Mouse (Mus musculus): ENCODE results near the gene Gm3336. TPM values are rescaled to one million over a fixed set of nuclear protein-coding genes. Genes with fewer than 3 reads are reported as not detected.
A peak's percentile ranks its signal among the peaks of the same experiment; 100 is the strongest.

Gene Gm3336
- polyA plus RNA-seq, 1 experiment from 2014 or later: not detected

DNA sequence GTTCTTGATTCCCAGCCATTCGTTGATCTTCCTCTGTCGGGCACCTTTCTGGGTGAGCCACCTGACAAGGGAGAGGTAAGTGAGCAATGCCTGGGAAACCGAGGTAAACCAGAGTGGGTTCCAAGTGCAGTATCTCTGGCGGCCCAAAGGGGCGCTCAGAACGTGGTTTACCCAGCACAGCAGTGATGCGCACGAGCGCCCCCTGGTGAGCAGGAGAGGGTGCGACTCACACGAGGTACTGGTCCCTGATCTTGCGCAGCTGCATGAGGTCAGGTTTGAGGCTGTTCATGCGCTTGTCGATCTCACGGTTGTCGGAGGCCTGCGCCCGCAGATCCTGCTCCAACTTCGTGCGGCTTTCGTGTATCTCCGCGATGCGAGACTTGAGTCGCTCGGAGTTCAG, 51.0 kb downstream of the Gm3336 start:
- H3K27me3 ChIP-seq: peaks cover 39% of the 10 kb centered on the region
- H3K4me2 ChIP-seq (replicated peaks): peak overlapping the region; percentile 3; the same call in 1 of the 2 replicates
- no peak overlapping the region for H3K4me3 ChIP-seq
- ATAC-seq (ENCODE audit: low FRiP score, low read depth): peak; percentile 77
- WGBS: 5% methylated on average over 26 of the region's 26 CpGs
- no peak overlapping the region for H3K27ac ChIP-seq (replicated peaks)
- H3K36me3 ChIP-seq: peaks cover 63% of the 10 kb centered on the region
- H3K4me1 ChIP-seq: peaks cover 31% of the 10 kb centered on the region
- H3K9ac ChIP-seq (replicated peaks): no peak overlapping the region; the same call in 1 of the 2 replicates
- no peaks in the 10 kb centered on the region for H3K9me3 ChIP-seq

DNA sequence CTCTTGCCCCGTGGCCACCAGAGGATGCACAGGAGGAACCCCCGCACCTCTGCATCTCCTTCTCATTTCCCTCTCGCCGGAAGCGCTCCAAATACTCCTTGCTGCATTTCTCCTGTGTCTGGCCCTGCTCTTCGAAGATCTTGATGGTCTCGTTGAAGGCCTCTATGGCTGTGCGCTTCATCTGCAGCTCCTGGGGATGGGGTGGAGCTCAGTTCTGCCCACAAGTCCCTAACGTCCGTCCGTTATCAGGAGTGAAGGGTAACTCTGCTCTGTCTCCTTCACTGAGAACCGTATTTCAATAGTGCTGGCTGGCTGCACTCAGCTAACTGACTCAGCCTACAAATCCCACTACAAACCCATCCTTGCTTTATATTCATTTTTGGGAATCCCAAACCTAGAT, 51.5 kb downstream of the Gm3336 start:
- H3K36me3 ChIP-seq: peaks cover 68% of the 10 kb centered on the region
- 76% methylated on average over 12 of the region's 12 CpGs for WGBS
- no peak overlapping the region; the same call in 1 of the 2 replicates for H3K9ac ChIP-seq (replicated peaks)

DNA sequence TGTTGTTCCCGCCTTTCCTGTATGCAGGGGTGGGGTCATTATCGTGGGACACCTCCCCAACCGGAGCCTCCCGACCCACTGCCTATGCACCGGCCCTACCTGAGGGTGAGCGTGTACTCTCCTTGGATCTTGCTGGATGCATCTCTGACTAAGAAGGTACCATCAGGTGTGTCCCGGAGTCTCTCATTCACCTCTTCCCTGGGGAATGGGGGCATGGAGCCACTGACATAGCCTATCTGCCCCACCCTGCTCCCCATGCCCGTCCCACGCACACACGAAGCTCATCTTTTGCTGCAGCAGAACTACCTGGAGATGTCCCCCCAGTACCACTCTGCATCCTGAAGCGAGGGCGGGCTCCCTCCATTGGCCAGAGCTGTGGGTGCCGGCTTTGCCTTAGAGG, 52.4 kb downstream of the Gm3336 start:
- H3K4me1 ChIP-seq: peaks cover 40% of the 10 kb centered on the region
- ATAC-seq (ENCODE audit: low FRiP score, low read depth): no peak
- peaks cover 30% of the 10 kb centered on the region for H3K27me3 ChIP-seq
- H3K9ac ChIP-seq (replicated peaks): no peak overlapping the region
- H3K4me3 ChIP-seq: no peak overlapping the region
- H3K36me3 ChIP-seq: peaks cover 68% of the 10 kb centered on the region
- no peak overlapping the region for H3K27ac ChIP-seq (replicated peaks)
- no peak overlapping the region for H3K4me2 ChIP-seq (replicated peaks)
- WGBS: 96% methylated on average over 13 of the region's 13 CpGs
- H3K9me3 ChIP-seq: no peaks in the 10 kb centered on the region

More for the DNA sequence above, 51.5 kb downstream of the Gm3336 start:
- H3K27me3 ChIP-seq: peaks cover 37% of the 10 kb centered on the region
- peaks cover 36% of the 10 kb centered on the region for H3K4me1 ChIP-seq
- no peak overlapping the region for H3K27ac ChIP-seq (replicated peaks)
- no peak for ATAC-seq (ENCODE audit: low FRiP score, low read depth)
- H3K4me2 ChIP-seq (replicated peaks): no peak overlapping the region
- no peaks in the 10 kb centered on the region for H3K9me3 ChIP-seq
- no peak overlapping the region for H3K4me3 ChIP-seq

DNA sequence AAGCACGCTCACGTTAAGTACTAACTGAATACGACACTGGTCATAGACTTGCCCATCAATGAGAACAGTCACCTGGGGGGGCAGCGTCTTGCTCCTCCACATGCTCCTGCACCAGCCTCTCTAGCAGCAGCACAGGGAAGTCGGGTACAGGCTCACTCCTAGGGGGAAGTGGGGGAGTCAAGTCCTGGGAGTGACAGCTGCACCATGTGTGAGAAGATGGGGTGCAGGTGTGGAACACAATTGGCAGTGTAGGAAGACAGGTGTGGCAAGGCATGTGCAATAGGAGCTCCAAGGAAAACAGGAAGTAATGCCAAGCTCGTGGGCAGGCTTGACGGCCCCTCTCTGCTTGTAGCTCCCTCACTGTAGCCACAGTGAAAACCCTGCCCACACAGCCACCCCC, 52.9 kb downstream of the Gm3336 start:
- Histone ChIP-seq H3K4me1 (peaks cover 38% of the 10 kb centered on the region), H3K4me2 (replicated peaks) (no peak overlapping the region), H3K27me3 (peaks cover 25% of the 10 kb centered on the region), H3K36me3 (peaks cover 68% of the 10 kb centered on the region), H3K4me3 (no peak overlapping the region), H3K9ac (replicated peaks) (no peak overlapping the region), H3K27ac (replicated peaks) (no peak overlapping the region), H3K9me3 (no peaks in the 10 kb centered on the region)
- ATAC-seq (ENCODE audit: low FRiP score, low read depth): no peak
- WGBS: 91% methylated on average over 7 of the region's 7 CpGs

DNA sequence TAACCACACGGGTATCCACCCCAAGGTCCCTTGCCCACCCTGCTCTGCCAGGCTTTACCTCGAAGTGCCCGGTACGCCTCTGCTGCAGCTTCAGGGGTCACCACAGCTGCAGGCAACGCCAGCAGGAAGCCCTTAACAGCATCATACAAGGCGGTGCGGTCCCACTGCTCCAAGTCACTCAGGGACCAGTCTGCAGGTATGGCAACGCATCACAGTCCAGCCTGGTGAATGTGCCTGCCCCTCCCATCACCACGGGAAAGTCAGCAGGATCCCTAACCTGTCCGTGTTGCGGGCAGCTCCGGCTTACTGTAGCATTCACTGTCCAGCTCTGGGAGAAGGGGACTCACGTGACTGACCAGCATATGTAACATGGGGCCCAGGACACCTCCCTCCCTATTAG, 53.7 kb downstream of the Gm3336 start:
- no peak overlapping the region for H3K9ac ChIP-seq (replicated peaks)
- no peak overlapping the region for H3K4me2 ChIP-seq (replicated peaks)
- WGBS: 95% methylated on average over 13 of the region's 13 CpGs
- H3K27ac ChIP-seq (replicated peaks): no peak overlapping the region
- no peak for ATAC-seq (ENCODE audit: low FRiP score, low read depth)
- no peaks in the 10 kb centered on the region for H3K9me3 ChIP-seq
- peaks cover 68% of the 10 kb centered on the region for H3K36me3 ChIP-seq
- no peak overlapping the region for H3K4me3 ChIP-seq
- peaks cover 17% of the 10 kb centered on the region for H3K27me3 ChIP-seq
- H3K4me1 ChIP-seq: peaks cover 29% of the 10 kb centered on the region

Other genes starting within 250 kb of the Gm3336 start
- 17.8 and 18.5 TPM in 2 replicates for gene Klhl26, start 241.6 kb upstream of the Gm3336 start, polyA plus RNA-seq (2016; fragmentation: Nextera tagmentation; extraction: Ambion mirVana)
- 19.3 and 21.7 TPM in 2 replicates for gene Tmem59l, start 231.2 kb upstream of the Gm3336 start, polyA plus RNA-seq (2016; fragmentation: Nextera tagmentation; extraction: Ambion mirVana)
- gene Crlf1, start 225.4 kb upstream of the Gm3336 start, polyA plus RNA-seq (2016; fragmentation: Nextera tagmentation; extraction: Ambion mirVana): 0.92 and 1.6 TPM in 2 replicates
- gene Rex1bd, start 211.8 kb upstream of the Gm3336 start, polyA plus RNA-seq (2016; fragmentation: Nextera tagmentation; extraction: Ambion mirVana): 130 and 134 TPM in 2 replicates
- gene Uba52, start 207.7 kb upstream of the Gm3336 start, polyA plus RNA-seq (2016; fragmentation: Nextera tagmentation; extraction: Ambion mirVana): 748 and 749 TPM in 2 replicates
- gene Fkbp8, start 190.8 kb upstream of the Gm3336 start, polyA plus RNA-seq (2016; fragmentation: Nextera tagmentation; extraction: Ambion mirVana): 326 and 332 TPM in 2 replicates
- 52.1 and 52.7 TPM in 2 replicates for gene Kxd1, start 190.6 kb upstream of the Gm3336 start, polyA plus RNA-seq (2016; fragmentation: Nextera tagmentation; extraction: Ambion mirVana)
- gene Ell, start 179.1 kb upstream of the Gm3336 start, polyA plus RNA-seq (2016; fragmentation: Nextera tagmentation; extraction: Ambion mirVana): 18.7 and 21.6 TPM in 2 replicates
- gene Isyna1, start 124.2 kb upstream of the Gm3336 start, polyA plus RNA-seq (2016; fragmentation: Nextera tagmentation; extraction: Ambion mirVana): 107 and 112 TPM in 2 replicates
- 115 and 118 TPM in 2 replicates for gene Ssbp4, start 109.7 kb upstream of the Gm3336 start, polyA plus RNA-seq (2016; fragmentation: Nextera tagmentation; extraction: Ambion mirVana)
- gene Lrrc25, start 102.4 kb upstream of the Gm3336 start, polyA plus RNA-seq (2016; fragmentation: Nextera tagmentation; extraction: Ambion mirVana): 1.0 and 1.6 TPM in 2 replicates
- 0.17 TPM in 1 of 2 replicates, not detected in the other for gene Gdf15, start 86.1 kb upstream of the Gm3336 start, polyA plus RNA-seq (2016; fragmentation: Nextera tagmentation; extraction: Ambion mirVana)
- 82.7 and 93.7 TPM in 2 replicates for gene Pgpep1, start 58.2 kb upstream of the Gm3336 start, polyA plus RNA-seq (2016; fragmentation: Nextera tagmentation; extraction: Ambion mirVana)
- 255 and 263 TPM in 2 replicates for gene Lsm4, start 45.3 kb upstream of the Gm3336 start, polyA plus RNA-seq (2016; fragmentation: Nextera tagmentation; extraction: Ambion mirVana)
- 206 and 213 TPM in 2 replicates for gene Jund, start 19.6 kb upstream of the Gm3336 start, polyA plus RNA-seq (2016; fragmentation: Nextera tagmentation; extraction: Ambion mirVana)
- gene Iqcn, start 15.1 kb upstream of the Gm3336 start, polyA plus RNA-seq (2016; fragmentation: Nextera tagmentation; extraction: Ambion mirVana): 0.04 TPM in 1 of 2 replicates, not detected in the other
- 0.15 and 0.39 TPM in 2 replicates for gene Pde4c, start 5.2 kb downstream of the Gm3336 start, polyA plus RNA-seq (2016; fragmentation: Nextera tagmentation; extraction: Ambion mirVana)
- 98.9 and 102 TPM in 2 replicates for gene Rab3a, start 36.1 kb downstream of the Gm3336 start, polyA plus RNA-seq (2016; fragmentation: Nextera tagmentation; extraction: Ambion mirVana)
- gene Mpv17l2, start 42.4 kb downstream of the Gm3336 start, polyA plus RNA-seq (2016; fragmentation: Nextera tagmentation; extraction: Ambion mirVana): 35.4 and 37.3 TPM in 2 replicates
- gene Pik3r2, start 58.2 kb downstream of the Gm3336 start, polyA plus RNA-seq (2016; fragmentation: Nextera tagmentation; extraction: Ambion mirVana): 73.4 and 74.6 TPM in 2 replicates
- 17.1 and 18.0 TPM in 2 replicates for gene Mast3, start 86.5 kb downstream of the Gm3336 start, polyA plus RNA-seq (2016; fragmentation: Nextera tagmentation; extraction: Ambion mirVana)
- gene Il12rb1, start 89.9 kb downstream of the Gm3336 start, polyA plus RNA-seq (2016; fragmentation: Nextera tagmentation; extraction: Ambion mirVana): 0.08 TPM in 1 of 2 replicates, not detected in the other
- 10.4 and 10.5 TPM in 2 replicates for gene Arrdc2, start 121.2 kb downstream of the Gm3336 start, polyA plus RNA-seq (2016; fragmentation: Nextera tagmentation; extraction: Ambion mirVana)
- 27.4 TPM in 2 replicates for gene Kcnn1, start 144.7 kb downstream of the Gm3336 start, polyA plus RNA-seq (2016; fragmentation: Nextera tagmentation; extraction: Ambion mirVana)
- 145 and 152 TPM in 2 replicates for gene Ccdc124, start 155.4 kb downstream of the Gm3336 start, polyA plus RNA-seq (2016; fragmentation: Nextera tagmentation; extraction: Ambion mirVana)
- gene Slc5a5, start 174.2 kb downstream of the Gm3336 start, polyA plus RNA-seq (2016; fragmentation: Nextera tagmentation; extraction: Ambion mirVana): 0.55 and 0.69 TPM in 2 replicates
- gene Rpl18a, start 178.9 kb downstream of the Gm3336 start, polyA plus RNA-seq (2016; fragmentation: Nextera tagmentation; extraction: Ambion mirVana): 2,550 and 2,750 TPM in 2 replicates
- gene Map1s, start 187.4 kb downstream of the Gm3336 start, polyA plus RNA-seq (2016; fragmentation: Nextera tagmentation; extraction: Ambion mirVana): 58.4 and 61.0 TPM in 2 replicates